Mouse (Mus musculus) gastrocnemius, postnatal 14 days (tissue): ENCODE measurements around the gene Ctse. TPM values are rescaled to one million over a fixed set of nuclear protein-coding genes. Genes with fewer than 3 reads are reported as not detected.

Experiments used
- DNase-seq: peaks from one replicate; pipeline ENCODE4 v3.0.0; 2021; ENCODE audit warnings: mixed read lengths
- intact Hi-C: fragments of 180-260 bp; cut with DNase I; formaldehyde crosslinking; loops from one replicate; pipeline ENCODE4 v1.15.1; 2025; ENCODE audit warnings: low total_unique reads
- total RNA-seq, 2 experiments: library from RNA; stranded (reverse); gene quantifications; 2 replicates each; pipeline ENCODE4 v1.2.3; 2021

Ctse gene
- total RNA-seq, 2 experiments from 2014 or later = 0.39 to 0.40 TPM

DNA sequence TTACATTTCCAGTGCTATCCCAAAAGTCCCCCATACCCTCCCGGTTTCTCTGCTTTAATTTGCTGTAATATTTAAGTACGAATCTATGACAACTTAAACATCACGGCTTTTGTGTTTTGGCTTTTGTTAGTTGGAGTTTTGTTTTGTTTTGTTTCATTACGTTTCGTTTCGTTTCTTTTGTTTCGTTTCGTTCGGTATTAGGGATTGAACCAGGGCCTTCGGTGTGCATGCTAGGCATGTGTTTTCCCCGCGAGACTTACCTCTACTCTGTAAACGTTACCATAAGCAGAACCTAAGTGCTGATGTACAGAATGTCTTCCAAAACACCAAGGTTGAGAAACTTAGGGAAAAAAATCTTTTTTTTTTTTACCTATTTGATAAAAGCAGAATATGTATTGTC is 3.5 kb downstream of the Ctse start:
- DNase-seq = no peak
- intact Hi-C loops = no loop called here

DNA sequence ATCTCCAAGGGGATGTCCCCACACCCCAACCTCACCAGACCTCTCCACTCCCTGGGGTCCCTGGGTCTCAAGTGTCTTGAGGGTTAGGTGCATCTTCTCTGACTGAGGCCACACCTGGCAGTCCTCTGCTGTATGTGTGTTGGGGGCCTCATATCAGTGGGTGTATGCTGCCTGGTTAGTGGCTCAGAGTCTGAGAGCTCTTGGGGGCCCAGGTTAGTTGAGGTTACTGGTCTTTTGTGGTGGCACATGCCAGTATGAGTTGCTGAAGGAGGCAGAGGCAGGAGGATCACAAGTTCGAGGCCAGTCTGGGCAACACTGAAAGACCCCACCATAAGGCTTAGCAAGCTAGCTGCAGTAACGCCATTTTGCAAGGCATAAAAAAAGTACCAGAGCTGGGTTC is 4.1 kb downstream of the Ctse start:
- intact Hi-C loops = no loop called here
- no peak for DNase-seq

DNA sequence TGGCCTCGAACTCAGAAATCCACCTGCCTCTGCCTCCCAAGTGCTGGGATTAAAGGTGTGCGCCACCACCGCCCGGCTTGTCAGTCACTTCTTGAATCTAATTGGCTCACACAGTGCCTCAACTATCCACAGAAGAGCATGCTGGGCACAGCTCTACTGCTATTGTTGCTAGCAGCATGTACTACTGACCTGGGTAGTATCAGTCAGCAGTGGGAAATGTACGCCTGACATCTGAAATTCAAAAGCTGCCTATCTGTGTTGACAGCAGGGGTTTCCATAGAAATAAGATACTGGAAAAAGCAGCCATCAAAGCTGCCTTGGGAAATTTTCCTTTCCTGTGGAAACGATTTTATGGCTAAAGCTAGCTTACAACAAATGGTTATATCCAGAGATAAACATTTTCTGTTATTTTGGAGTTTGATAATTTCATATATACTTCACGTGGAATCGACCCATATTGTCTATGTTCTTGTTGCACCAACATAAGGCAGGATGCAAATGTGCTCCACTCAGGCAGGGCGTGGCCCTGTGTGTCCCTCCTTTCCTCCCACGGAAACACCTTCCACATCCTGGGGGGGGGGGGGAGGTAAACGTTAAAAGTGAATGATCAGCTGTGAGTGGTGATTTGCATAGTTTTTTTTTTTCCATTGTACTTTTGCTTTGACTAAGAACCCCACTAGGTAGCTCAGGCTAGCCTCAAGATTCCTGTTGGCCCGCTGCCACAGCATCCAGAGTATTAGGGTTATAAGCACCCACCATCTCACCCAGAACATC is 14.8 kb downstream of the Ctse start:
- intact Hi-C loops = no loop called here
- DNase-seq = no peak

DNA sequence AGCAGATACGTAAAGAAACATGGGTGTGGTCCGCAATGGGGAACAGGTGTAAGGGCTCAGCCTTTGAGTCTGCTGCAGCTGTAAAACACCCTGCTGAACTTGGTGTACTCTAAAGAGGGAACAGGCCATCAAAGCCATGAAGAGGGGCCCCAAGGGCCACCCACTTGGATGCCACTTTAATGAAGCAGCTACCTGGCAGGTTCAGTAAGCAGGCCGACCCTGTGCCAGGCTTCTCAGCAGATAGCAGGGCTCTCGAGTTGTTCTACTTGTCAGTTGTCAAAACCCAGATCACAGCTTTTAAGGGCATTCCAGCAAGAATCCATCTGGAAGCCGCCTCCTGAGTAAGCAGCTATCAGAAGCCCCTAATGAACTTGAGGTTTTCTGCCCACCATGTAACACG is 17.5 kb downstream of the Ctse start:
- DNase-seq = no peak
- intact Hi-C loops = no loop called here

DNA sequence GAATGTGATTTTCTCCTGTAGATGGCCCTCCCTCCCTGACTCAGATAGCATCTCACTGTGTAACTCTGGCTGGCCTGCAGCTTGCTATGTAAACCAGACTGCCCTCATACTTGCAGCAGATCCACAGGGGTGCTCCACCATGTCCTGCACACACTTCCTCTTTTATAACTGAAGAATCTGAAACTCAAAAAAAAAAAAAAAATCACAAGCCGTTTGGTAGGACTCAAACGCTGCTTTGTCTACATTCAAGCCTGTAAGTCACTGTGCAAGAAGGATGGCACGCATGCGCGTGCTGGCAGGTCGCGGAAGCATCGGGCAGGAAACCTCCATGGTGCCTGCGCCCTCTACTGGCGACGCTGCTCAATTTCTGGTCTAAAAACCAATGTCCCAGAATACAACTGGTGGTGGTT is 19.8 kb downstream of the Ctse start:
- intact Hi-C loops = no loop called here

DNA sequence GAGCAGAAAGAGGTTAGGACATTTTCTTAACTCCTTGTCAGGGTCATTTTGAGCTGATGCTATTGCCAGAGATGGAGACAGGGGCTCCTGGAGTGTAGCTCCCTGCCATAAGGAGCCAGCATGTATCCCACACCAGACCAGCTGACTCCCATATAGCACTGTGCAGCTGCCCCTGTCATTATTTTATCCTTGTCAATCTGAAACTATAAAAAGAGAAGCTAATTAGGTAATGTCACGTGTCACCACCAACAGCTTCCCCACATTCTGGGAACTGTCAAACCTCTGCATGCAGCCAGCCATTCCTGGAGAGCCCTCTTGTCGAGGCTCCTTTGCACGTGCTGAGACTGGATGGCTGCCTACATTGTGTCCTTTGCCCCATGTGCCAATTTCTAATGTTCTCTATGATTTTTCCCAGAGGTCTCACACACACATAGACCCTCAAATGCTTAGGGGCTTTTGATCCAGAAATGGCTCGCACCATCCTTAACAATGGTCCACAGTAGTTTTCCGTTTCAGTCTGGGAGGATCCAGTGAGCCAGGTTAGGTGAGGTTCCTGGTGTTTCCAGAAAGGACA is 21.5 kb downstream of the Ctse start:
- intact Hi-C loops = loop anchor here (5.0 kb wide), 1 partner anchor 47 kb away; no protein-coding TSS in a partner anchor
- DNase-seq = no peak

More for the DNA sequence above, 19.8 kb downstream of the Ctse start:
- DNase-seq = peak; percentile 92

DNA sequence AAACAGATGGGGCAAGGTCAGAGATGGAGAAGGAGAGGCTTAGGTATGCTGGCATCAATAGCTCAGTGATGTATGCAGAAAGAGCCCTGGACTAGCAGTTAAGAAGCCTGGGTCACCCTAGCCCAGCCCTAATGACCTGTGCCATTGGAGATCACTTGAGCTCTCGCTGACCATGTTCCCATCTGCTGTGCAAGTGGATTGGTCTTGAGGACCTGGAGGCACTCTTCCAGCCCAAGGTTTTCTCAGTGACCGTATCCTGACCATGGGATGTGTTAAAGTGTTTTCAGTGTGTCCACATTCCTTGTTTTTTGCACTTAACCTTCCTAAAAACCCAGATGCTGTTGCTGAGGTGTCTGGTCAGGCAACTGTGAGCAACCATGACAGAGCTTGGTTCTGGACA is 22.2 kb downstream of the Ctse start:
- no peak for DNase-seq
- intact Hi-C loops = loop anchor here (5.0 kb wide), 1 partner anchor 48 kb away; no protein-coding TSS in a partner anchor

DNA sequence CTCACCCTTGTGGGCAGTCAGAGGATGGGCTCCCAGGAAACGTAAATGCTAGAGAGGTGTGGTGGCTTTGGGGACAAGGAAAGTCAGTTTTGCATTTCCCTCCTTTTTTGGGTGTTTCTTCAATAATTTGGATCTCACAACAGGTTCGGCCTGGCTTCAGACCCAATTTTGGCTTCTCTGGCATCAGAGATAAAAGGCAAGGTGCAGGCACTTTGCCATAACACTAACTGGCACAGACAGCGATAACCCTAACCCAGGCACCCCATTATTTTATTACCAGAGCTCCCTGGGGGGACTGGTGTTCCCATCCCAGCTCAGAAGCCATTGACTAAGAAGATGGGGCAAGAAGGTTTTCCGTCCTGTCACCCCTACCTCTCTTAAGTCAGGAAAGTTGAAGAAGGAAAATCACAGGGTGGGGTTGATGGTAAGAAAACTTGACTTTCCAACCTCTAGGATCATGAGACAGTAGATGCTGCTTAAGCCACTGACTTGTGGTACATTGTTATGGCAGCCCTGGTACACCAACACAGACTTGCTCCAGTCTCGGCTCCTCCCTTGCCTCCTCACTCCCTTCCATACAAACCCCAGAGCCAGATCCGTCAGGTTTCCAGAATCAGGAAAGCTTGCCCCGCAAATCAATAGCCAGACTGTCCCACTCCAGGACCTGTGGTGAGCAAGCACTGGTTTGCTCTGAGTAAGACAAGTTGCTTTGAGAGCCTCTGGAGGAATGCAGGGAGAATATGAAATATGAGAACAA is 22.8 kb downstream of the Ctse start:
- DNase-seq = no peak
- intact Hi-C loops = loop anchor here (5.0 kb wide), 1 partner anchor 49 kb away; no protein-coding TSS in a partner anchor

DNA sequence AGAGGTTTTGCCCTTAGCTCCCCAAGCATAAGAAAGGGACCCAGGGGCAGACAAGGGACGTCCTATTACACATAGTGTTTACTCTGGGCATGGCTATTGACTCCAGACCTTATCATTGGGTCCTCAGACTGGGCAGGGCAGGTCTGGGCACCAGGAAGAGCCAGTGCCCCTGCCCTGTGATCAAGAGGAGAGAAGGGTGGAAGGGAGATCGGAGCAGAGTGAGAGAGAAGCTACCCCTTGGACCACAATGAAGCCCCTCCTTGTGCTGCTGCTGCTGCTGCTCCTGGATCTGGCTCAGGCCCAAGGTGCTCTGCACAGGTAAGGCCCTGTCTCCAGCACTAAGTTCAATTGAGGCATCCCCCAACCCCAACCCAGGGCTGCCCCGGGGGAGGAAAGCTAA is 23.6 kb downstream of the Ctse start:
- DNase-seq = no peak
- intact Hi-C loops = loop anchor here (5.0 kb wide), 1 partner anchor 49 kb away; no protein-coding TSS in a partner anchor

DNA sequence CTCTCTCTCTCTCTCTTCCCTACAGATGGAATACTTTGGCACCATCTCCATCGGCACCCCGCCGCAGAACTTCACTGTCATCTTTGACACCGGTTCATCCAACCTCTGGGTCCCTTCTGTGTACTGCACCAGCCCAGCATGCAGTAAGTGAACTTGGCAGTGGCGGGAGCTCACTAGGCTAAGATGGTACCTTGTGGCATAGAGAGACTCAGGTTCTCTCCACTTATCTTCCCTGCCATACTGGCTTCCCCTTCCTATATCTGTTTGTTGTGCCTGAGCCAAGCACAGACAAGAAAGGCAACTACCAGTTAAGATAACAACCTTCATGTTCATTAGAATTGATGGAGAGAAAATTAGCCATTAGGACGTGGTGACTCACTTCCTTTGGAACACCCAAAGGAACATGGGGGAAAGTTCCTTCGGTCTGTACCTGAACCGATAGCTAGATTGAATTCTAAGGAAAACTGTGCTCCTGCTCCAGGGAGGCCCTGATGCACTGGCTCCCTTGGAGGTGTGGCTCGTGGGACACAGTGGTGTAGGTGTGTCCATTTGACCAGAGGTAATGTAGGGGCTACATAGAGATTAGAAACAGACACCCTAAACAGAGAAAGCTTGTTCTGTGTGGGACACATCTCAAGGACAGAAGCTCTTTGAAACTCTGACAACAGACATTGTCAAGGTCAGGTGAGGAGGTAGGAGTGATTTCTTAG is 25.3 kb downstream of the Ctse start:
- DNase-seq = no peak
- intact Hi-C loops = loop anchor here (5.0 kb wide), 1 partner anchor 51 kb away; no protein-coding TSS in a partner anchor

DNA sequence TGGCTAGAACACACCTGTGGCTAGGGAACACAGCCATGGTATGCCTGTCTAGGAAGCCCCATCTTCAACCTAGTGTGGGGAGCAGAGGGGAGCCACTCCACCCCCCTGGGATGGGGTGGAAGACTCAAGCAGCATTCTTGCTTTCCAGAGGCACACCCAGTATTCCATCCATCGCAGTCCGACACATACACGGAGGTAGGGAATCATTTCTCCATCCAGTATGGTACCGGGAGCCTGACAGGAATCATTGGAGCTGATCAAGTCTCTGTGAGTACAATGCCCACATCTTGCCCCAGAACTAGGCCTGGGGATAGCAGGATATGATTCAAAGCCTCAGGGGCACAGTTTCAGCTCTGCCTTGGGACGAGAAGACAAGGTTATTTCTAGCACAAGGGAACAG is 26.0 kb downstream of the Ctse start:
- no peak for DNase-seq
- intact Hi-C loops = loop anchor here (5.0 kb wide), 1 partner anchor 52 kb away; no protein-coding TSS in a partner anchor

DNA sequence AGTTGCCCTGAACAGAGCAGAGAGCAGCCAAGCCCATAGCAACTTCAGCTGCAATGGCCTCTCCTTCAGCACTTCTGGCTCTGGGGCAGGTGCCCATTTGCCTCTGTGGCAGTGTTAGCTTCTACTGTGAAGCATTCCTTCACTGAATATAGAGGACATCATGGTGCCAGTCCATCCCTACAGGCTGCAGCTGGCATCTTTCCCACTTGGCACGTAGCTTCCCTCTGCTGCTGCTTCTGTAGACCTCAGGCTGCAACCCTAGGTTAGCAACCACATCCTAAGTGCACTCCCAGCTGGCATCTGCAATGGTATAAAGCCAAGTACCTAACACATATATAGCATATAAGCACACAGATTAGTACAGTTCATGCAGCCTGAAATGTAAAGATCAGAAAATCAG is 27.8 kb downstream of the Ctse start:
- DNase-seq = no peak

DNA sequence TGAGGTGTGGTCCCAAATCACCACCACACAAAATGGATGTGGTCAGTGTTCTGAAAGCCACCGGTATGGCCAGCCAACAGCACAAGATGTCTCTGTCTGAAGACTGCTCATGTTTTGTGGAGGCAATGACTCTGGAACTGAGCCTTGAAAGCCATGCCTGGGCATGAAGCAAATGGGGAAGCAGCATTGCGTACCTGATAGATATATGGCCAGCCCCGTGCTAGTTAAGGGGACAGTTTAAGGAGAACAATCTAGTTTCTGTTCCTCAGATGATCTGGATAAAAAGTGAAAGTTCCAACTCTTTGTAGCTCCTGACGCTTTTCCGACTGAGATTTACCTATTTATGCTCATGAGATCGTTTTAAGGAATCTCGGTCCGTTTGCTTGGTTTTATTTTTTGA is 33.0 kb downstream of the Ctse start:
- intact Hi-C loops = no loop called here
- DNase-seq = no peak

More for the DNA sequence above, 27.8 kb downstream of the Ctse start:
- intact Hi-C loops = no loop called here

DNA sequence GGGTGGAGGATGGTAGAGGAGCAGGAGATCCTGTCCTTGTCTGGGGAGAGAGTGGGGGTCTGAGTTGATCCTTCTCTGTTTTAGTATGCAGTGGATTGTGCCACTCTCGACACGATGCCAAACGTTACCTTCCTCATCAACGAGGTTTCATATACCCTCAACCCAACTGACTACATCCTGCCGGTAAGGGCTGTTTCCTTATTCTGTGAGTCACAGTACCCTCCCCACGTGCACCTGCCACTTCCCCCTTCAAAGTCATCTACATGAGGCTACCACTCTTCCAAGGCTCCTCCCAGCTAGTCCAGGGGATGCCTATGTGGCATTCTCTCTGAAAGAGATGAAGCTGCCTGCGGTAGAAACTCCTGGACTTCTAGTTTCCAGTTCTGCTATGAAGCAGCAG is 34.3 kb downstream of the Ctse start:
- no peak for DNase-seq
- intact Hi-C loops = no loop called here

DNA sequence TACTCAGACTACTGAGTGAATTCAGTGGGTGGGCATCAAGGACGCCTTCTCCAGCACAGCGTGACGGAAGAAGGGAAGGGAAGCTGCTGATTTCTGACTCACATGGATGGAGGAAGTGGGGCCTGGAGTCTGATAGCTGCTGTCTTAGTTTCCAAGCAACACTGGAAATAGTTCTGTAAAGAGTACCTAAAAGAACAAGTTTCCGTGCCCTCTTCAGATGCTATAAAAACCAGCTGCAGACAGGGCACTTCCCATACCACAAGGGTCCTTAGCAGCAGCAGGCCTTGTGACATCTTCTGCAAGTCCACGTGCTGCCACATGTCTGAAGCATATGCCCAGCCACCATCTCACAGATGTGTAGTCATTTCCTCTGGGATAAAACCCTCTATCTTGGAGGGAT is 41.5 kb downstream of the Ctse start:
- no peak for DNase-seq
- intact Hi-C loops = no loop called here

DNA sequence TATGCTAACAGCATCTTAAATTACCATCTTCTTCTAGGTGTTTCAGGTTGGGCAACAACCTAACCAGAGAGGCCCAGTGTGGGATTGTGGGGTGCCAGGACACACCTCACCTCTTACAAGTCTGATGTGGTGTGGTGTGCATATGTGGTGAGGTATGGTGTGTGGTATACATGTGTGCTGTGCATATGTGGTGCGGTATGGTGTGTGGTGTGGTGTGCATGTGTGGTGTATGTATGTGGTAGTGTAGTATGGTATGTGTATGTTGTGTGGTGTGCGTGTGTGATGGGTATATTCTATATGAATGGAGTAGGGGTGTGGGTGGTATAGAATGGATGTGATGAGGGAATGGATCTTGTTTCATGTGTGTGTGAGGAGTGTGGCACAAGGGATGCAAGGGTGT is 49.6 kb downstream of the Ctse start:
- intact Hi-C loops = no loop called here
- no peak for DNase-seq

DNA sequence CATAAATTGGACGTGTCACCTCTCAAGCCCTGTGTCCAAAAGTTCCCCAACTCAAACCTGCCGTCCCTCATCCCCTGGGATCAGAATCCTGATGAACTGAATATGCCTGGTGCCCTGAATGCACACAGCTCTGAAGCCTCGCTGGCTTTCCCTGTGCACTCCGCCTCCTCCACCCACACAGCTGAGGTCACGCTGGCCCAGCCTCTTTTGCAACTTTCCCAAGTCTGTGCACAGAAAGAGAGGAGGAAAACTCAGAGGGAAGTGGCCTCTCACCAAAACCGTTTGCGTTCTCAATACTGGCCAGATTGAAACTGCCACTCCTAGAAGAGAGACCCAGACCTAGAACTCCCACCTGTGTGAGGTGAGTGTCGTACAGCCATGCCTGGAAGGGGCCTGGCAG is 50.4 kb downstream of the Ctse start, which contains the start of gene Rab7b:
Gene Rab7b (plus strand): TSS at position 221 of the 400 bp plus-strand sequence.
- peak; percentile 75 for DNase-seq
- intact Hi-C loops = no loop called here

DNA sequence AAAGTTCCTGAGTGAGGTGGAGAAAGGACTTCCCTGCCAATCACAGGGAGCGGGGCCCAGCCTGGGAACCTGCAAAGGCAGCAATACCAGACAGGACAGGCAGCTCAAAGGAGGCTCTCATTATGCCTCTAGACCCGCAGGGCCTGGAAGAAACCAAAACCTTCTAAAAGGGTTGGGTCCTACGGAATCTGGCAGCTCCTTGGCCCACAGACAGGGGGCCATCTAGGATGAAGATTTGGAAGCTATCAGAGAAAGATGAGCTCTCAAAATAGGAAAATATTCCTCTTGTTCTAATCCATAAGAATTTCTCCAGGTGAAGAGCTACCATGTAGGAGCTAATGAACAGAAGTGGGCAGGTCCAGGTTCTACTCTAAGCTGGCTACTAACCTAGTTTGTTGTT is 50.9 kb downstream of the Ctse start:
- no peak for DNase-seq
- intact Hi-C loops = no loop called here

DNA sequence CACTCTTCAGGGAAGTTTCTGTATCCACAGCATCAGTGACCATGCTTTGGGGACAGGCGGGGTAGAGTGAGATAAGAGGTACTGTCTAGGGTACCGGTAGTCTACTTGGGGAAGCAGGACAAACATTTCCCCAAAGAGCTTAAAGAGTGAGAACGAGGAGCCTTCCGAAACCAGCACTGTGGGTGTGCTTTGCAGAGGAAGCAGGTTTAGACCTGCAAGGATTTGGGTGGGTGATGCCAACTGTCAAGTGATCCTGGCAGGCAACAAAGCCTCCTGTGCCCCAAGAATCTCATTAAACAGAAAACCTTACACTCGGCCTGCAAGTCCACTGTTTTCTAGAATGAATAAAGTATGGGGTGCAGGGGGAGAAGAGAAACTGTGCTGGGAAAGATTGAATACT is 51.8 kb downstream of the Ctse start:
- DNase-seq = no peak
- intact Hi-C loops = no loop called here

DNA sequence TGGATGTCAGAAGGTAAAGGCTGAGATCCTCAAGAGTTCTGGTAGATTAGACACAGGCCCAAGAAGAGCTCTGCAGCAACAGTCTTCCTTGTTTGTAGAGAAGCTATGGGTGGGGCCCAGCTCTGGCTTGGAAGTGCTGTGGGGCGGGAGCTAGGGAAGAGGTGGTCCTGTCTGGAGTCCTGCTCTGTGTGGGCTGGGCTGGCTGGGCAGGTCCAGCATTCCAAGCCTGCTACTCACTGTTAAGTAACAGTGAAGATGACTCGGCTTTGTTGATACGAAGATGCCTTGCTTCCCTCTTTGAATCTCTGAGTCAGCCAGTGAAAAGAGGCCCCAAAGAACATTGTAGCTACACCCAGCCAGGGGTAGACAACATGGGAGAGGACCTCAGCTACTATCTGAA is 52.3 kb downstream of the Ctse start:
- intact Hi-C loops = no loop called here
- DNase-seq = peak; percentile 85
